Mouse (Mus musculus): ENCODE results near the gene Gm10382. TPM values are rescaled to one million over a fixed set of nuclear protein-coding genes. Genes with fewer than 3 reads are reported as not detected.

The Gm10382 gene
- not detected for total RNA-seq (2021)

DNA sequence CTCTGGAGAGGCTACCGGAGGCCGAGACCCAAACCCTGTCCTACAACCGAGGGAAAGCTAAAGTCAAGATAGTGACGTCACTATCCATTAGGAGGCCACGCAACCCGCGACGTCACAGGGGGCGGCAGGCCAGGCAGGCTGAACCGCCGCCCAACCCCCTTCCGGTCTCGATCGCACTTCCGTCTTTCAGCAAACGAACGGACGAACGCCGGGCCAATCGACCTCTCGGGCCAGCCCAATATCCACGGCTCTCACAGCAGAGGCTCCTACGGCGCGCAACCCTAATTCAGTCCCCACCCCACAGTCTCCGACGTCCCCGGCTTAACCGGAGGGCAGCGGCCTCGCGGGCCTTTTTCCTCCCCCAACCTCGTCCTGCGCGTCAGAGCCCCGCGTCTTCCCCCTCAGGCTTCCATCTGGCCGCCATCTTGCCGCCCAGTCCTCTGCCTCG lies at the start of gene Gm10382:
Gene Gm10382 (plus strand): TSS at position 192 of the 448 bp plus-strand sequence.
- DNase-seq, result peak; percentile 74 to 76

DNA sequence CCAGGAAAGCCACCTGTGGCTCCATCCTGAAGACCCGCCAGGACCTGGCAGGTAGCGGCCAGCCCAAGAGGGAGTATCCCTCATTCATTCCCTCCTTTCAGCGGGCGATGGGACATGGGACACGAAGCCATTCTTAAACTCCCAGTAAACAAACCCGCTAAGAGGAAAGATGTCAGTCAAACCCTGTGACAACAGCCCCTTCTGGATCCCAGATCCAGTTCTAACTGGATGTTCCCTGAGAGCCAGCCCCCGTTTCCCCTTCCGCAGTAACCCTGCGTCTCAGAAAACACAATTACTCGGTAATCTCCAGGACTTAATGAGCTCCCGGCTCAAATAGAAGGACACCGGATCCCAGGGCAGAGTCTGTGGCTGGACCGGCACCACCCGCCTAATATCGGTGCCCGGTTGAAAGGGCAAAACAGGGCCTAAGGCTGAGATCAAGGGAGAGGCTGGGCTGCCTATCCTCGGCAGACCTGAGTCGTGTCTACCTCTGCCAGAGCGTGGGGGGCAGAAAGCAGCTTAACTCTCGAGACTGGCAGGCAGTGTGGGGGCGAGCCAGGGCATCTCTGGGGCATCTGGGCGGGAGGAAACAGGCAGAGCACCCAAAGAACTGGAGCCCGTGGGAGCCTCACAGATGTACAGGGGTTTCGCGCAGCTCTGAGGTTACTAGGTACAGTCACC lies 49.1 kb upstream of the Gm10382 start:
- DNase-seq, result peak; percentile 25 to 26

DNA sequence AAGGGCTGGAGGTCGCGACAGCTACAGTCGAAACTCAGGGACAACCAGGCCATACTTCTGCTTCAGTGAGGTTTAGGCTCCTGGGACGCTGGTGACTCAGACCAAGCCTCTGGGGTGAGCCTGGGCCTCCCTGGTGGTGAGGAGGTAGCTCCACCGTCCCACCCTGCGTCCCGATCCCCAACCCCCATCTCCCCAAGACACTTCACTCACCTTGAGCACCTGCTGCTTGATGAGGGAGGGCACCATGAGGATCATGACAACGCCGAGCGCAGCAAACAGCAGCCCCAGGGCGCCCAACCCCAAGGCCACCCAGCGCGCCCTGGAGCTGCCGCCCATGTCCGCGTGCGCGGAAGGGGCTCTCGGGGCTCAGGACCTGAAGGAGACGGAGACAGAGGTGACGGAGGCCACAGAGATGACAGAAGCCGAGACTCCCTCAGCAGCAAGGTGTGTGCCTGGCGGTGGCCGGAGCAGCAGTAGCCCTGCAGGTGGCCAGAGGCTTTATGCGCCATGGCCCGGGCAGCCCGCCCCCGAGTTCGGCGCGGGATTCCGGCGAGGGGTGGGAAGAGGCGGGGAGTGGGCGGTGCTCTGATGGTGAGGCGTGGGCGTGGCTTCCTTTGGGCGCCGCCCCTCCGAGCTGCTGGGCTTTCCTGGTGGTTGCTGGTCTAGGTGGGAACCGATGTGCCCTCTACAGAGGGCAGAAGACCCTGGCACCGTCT lies 48.4 kb upstream of the Gm10382 start, which contains the start of gene Scarb1:
Gene Scarb1 (minus strand): TSS at position 548 of the 716 bp plus-strand sequence.
- DNase-seq, result peak; percentile 81 to 87

DNA sequence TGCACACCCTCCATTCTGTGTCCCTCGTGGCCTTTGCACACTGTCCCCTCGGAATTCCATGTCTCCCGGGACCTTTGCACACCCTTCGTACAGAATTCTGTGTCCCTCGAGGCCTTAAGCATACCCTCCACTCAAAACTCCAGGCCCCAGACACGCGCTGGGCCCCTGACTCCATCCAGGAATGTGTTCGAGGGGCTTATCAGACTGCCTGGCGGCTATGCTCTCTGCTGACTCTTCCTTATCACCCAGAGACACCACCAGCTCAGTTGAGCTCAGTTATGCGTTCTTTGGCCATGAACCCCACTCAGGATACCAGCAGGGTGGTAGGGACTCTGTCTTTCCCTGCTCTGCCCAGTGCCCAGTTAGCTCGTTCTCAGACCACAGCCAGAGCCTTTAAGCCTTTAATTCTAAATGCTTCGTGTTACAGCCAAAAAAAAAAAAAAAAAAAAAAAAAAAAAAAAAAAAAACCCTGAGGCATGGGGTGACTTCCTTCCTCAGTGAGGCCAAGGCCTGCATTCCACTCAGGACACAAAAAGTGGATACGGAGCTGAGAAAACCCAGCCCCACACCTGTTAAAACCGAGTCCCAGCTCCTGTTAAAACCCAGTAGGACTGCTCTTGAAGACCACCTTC lies 47.5 kb upstream of the Gm10382 start:
- DNase-seq, result no peak

DNA sequence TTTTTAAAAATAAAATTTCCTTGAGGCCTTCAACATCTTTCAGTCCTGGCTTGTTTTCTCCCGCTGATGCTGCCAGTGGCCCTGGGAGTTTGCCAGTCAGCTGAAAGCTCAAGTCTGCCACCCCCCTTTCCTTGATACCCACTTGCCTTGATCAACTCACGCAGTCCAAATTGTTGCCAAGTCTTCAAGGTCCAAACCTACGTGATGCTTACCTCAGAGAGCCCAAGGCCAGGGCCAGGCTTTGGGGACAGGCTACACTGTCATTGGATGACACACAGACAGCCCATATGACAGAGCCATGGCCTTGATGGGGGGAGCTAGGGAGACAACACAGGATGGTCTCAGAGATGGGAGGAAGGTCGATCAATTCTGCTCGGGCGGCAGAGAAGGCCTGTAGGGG lies 44.8 kb upstream of the Gm10382 start:
- DNase-seq, result no peak

DNA sequence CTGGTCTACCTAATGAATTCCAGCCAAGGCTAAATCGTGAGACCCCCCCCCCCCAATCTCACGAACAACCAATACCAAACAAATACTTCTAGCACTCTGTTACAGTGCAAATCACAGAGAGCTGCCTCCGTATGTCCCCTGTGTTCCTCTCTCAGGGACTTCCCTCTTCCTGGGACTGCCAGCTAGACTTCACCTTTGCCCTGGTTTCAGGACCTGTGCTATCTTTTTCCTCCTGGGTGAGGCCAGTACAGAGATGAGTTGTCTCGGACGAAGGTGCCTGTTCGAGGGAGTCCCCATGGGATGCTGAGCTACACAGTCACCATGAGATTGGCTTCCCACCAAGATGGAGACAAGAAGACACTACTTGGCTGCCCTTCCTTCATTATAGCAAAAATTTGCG lies 41.1 kb upstream of the Gm10382 start:
- no peak for DNase-seq

DNA sequence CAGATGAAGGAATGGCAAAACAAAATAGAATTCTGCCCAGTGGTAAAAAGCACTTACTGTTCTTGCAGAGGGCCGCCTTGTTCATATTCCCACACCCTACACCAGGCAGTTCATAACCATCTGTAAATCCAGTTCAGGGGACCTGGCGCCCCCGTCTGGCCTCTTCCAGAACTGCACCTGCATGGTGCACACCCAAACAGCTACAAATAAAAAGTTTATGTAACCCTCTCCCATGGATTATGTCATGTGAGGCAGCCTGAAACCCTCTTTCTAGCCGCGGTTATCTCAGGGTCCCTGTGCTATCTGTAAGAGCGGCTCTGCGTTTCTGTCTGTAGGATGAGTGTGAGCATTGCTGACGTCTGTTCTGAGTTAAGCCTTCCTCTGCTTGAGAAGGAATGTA lies 40.6 kb upstream of the Gm10382 start:
- DNase-seq, result peak; percentile 33 to 37

DNA sequence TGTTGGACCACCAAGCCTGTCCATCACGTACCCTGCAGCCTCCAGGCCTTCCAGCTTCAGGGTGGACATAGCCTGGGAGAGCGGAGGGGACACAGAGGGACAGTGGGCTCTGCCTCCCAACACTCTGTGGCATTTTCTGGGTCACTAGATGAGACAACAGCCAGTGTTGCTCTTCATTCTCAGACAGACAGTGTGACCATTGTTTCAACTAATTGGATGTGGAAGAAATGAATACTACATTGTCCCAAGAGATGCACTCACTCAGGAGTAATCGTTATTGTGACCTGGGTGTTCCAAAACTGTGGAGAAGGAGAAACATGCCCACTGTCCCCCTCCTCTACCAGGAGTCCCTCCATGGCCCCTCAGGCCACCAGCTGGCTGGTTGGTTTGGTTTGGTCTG lies 39.7 kb upstream of the Gm10382 start:
- no peak for DNase-seq

DNA sequence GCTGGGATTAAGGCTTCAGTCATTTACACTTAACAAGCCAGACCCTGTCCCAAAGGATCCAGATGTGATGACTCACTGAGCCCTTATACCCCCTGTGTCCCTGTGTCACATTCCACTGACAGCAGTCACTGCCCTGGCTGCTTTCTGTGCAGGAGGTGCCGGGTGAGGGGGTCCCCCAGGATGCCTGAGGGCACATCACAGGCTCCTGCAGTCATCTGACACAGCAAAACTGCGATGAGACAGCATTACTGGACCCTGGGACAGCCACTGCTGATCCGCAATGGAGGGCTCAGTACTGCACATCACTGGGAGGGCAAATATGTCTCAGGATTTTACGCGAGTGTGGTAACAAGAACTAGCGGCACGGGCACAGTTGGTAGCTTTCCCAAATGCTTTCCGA lies 38.1 kb upstream of the Gm10382 start:
- no peak for DNase-seq

DNA sequence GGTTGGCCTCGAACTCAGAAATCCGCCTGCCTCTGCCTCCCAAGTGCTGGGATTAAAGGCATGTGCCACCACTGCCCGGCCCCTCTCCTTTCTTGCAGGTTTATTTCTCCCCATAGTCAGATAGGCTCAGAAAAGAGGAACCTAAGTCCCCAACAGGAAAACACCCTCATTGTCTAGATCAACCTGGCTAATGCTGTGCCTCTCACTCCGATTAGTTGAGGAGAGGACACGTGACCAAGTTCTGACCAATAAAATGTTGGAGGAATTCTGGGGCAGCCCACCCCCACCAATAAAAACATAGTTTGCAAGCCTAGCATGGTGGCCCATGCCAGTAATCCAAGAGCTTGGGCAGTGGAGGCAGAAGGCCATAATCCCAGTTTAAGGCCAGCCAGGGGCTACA lies 37.2 kb upstream of the Gm10382 start:
- DNase-seq, result no peak

DNA sequence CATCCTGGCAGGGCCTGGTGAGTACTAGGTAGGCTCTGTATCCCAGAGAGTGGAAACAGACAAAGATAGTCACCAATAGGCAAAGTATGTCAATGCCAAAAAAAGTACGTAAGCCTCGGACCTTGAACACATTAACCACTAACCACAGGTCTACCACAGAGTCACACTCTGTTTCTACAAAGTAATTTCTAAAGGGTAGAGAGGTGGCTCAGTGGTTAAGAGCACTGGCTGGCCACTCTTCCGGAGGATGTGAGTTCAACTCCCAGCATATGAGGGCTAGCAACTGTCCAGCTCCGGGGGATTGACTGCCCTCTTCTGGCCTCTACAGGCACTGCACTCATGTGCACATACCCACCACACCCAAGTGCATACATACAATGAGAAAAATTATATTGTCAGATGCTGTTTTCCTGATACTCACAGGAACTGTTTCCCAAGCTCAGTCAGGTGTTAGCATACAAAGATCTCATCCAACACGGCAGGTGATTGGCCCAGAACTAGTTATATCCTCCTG lies 36.3 kb upstream of the Gm10382 start:
- DNase-seq, result no peak

DNA sequence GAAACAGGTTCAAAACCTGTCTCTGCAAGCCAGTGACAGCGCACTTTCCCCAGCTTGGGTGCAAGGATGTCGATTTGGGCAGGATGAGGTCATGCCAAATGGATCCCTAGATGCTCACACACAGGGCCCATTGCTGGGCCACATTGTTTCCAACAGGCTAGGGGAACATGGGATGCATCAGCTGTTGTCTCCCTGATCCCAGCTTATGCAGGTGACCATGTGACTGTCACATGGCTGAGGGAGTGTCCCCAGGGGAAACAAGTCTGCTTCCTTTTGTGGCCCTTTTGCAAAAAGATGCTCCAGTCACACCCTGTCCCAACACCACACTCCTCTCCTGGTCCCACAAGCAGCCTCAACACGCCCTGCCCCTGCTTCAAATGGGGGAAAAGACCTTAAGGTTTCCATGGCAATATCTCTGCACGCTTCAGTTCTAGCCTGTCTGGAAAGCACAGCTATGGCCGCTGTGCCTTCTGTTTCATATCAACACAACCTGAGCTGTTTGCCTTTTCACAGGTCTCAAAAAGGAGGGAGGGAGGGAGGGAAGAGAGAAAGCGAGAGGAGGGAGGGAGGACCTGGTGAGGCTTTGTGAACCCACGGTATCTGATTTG lies 34.1 kb upstream of the Gm10382 start:
- DNase-seq, result no peak

DNA sequence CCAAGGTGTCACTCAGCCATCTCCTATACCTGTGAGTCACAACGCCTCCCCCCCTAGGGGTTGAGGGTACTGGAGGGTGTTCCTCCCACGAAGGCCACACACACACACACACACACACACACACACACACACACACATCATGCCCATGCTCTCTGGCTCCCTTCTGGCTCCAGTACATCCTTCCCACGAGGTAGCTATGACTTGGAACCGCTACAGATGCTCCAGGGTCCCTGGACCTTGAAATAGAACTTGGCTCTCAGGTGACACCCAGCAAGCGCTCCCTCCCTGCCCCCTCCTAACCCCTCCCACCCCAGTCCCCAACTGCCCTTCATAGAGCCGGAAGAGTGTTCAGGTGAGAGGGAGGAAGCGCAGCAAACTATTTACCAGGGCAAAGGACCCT lies 33.5 kb upstream of the Gm10382 start:
- no peak for DNase-seq

DNA sequence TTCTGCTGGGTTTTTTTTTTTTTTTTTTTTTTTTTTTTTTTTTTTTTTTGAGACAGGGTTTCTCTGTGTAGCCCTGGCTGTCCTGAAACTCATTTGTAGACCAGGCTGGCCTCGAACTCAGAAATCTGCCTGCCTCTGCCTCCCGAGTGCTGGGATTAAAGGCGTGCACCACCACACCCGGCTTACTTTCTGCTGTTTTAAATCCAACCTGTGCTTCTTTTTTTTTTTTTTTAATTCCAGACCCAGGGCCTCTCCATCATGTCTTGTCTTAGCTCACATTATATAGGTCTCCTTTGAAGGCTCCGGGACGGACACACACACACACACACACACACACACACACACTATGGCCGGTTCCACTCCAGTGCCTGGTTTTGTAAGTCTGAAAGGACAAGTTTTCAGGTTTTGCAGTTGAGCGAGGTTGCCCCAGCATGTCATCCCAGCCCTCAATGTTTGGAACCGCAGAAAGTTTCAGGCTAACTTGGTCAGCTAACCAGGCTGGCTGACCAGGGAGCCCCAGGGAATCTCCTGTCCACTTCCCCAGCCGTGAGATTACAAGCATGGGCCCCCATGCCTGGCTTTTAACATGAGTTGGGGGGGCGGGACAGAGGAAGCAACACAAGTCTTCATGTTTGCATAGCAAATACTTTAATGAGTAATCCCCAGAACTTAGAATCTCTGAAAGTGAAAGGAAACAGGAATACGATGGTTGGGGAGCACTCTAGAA lies 31.4 kb upstream of the Gm10382 start:
- DNase-seq, result no peak

DNA sequence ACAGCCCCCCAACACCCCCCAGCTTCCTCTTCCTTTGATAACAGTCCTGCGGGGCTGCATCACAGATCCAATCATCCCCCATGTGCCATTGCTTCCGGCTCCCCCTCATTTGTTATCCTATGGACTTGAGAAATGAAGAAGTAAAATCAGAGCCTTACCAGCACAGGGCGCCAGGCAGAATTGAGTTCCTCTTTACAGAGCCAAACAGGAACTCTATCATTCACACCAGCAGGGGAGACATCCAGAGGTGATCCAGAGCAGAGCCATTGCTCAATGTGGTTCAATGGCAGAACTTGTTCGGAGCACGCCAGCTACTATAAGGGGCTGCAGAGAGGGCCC lies 30.9 kb upstream of the Gm10382 start:
- no peak for DNase-seq

DNA sequence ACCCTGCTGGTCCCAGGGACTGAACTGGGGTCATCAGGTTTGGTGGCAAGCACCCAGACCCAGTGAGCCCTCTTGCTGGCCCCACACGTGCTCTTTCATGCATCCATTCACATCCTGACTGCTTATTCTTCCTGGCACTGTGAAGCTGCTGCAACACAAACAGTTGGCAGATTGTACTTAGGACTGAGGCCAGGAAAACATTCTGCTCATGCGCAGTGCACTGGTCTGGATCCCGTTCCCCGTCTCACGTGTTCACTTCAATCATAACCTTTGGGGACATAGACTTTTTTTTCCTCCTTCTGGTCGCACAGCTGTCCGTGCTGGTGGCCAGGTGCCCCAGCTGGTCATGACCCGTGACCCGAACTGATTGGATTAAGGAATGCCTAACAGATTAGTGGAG lies 28.6 kb upstream of the Gm10382 start:
- peak; percentile 41 to 44 for DNase-seq

DNA sequence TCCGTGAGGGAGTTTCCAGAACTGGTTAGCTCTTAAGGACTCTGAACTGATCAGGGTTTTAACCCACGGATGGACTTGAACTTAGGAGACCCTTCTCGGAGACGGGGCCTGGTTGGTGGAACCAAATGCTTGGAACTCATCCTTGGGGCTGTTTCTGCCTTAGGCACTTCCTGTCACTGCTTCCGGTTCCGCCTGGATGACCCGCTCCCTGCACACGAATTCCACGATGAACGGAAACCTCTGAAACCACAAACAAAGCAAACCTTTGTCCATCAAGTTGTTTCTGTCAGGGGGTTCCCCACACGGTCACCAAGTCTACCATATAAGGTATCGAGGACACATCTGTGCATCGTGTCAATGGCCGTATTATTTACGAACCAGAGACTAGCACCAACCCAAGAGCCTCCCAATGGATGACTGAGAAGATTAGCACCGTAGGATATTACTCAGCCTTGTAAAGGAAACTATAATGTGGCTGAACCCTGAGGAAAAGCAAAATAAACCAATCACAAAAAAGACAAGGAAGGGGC lies 28.1 kb upstream of the Gm10382 start:
- DNase-seq, result no peak

DNA sequence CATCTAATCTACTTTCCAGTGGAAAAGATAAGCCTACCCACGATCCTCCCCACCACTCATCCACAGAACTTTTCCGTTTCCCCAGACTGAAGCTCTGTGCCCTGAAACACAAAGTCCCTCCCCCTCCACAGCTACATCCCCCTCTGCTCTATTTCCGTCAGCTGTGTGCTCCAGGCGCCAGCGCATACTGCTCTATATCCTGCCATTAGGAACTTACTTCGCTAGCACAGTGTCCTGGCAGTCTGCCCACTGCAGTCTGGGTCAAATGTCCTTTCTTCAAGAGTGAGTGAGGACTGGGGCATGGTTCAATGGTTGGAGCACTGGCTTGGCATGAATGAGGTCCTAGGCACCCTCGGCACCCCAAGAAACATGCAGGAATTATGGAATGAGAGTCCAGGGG lies 25.2 kb upstream of the Gm10382 start:
- DNase-seq, result no peak

DNA sequence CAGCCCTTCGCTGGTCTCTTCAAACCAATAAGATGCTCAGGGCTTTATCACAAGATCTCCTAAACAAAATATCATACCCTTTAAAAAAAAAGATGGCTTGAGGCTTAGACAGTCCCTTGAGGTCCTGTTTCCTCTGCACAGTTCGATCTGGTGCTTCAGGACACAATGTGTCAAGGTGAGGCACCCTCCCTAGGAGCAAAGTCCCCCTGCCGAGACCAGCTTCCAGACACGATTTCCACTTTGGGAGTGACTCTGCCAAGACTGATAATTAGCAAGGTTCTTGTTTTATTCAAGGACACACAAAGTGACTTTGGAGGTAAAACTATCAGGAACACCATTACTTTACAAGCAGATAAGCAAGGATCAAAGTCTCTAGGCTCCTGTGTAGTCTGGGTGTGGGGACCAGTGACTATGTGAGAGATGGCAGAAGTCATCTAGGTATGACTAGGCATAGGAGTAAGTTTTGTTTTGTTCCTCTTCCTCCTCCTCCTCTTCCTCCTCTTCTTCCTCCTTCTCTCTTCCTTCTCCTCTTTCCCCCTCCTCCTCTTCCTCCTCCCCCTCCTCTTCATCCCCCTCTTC lies 24.2 kb upstream of the Gm10382 start:
- DNase-seq, result no peak

DNA sequence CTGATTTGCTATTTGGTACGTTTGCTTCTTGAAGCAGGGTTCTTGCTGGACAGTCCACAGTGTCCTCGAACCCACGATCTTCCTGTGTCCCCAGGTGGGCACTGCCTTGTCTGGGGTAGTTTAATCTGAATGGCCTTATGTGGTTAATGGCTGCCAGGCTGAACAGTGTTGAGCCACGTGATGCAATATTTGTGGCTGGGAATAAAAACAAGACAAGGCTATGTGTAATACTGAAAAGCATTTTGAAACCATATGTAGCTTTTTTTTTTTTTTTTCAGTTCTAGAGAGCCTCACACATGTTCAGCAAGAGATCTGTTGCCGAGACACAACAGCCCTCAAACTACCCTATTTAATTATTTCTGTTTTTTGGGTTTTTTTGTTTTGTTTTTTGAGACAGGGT lies 21.0 kb upstream of the Gm10382 start:
- DNase-seq, result no peak

DNA sequence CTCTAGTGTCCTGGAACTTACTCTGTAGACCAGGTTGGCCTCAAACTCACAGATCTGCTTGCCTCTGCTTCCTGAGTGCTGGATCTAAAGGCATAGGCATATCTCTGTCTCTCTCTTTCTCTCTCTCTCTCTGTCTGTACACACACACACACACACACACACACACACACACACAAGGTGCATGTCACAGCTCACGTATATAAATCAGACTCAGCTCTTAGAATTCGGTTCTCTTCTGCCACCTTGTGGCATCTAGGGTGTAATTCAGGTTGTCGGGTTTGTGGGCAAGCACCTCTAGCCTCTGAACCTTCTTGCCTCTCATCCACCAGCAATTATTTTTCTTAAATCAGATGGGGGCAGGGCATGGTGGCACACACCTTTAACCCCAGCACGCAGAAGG lies 20.6 kb upstream of the Gm10382 start:
- peak; percentile 45 to 64 for DNase-seq
